Comparison of ENCODE assay signal across 13 mouse cellular contexts in the genomic region with DNA sequence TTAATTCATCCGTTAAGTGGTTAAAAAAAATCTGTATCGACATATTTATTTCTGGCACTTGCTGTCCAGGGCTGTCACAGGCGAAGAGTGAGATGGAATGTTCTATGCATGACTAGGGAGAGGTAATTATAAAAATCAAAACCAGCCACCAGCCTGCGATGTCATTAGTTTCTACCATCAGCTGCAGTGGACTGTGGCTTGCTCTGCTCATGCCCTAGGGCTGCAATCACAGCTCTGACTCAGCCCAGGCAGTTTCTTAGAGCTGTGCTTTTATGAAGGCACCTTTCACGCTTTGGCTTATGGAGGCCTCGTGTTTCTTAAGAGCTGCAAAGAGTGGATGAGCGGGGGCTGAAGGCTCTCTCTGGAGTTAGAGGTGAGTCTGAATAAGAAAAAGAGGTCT. TPM values are rescaled to one million over a fixed set of nuclear protein-coding genes. Genes with fewer than 3 reads are reported as not detected.
A peak's percentile ranks its signal among the peaks of the same experiment; 100 is the strongest.
DNase-seq lines count a peak whose midpoint lies in the region; ATAC-seq and TF ChIP-seq lines count a peak whose summit lies in the region.
"Had no signal": no experiment of that assay in that cellular context is flagged by ENCODE, and none has a peak within 500 bp of the region (broad histone marks: within the 10 kb centered on the region; RNA-seq: fewer than 3 reads in every experiment).

No protein-coding gene starts in this region.

- WGBS in embryonic facial prominence, embryonic 13.5 days: 26% methylated on average over 7 of the region's 7 CpGs
- WGBS in limb, embryonic 12.5 days: 24% methylated on average over 7 of the region's 7 CpGs

- ATAC-seq in Patski: peak; percentile 90
- no peak for ATAC-seq in embryonic facial prominence, embryonic 13.5 days (ENCODE audit: insufficient number of reproducible peaks, insufficient read depth, low FRiP score, low TSS enrichment, low read depth)
- peak; percentile 41; the same call in 1 of the 2 replicates for ATAC-seq in limb, embryonic 12.5 days (ENCODE audit: insufficient number of reproducible peaks, insufficient read depth, low FRiP score, low TSS enrichment, low read depth)
- ATAC-seq in monocyte, adult 5-6 weeks (replicated peaks; ENCODE audit: insufficient number of reproducible peaks, low FRiP score, low TSS enrichment, poor library complexity, severe bottlenecking): no peak

- in situ Hi-C loops in Patski (cut with MboI; ENCODE audit: low pct_unique_long_range_greater_than_20kb): no loop called here

- TF ChIP-seq CTCF in Patski (IDR thresholded peaks at IDR 0.05): no peak

- POLR2A ChIA-PET in Patski (lab: Charles Lee): interaction anchor here (1.2 kb wide), 1 partner anchor 24 kb away, joined by 3 read pairs; no protein-coding TSS in a partner anchor

- peak; percentile 89 for DNase-seq in Patski (ENCODE audit: low read depth, low spot score)
- peak; percentile 11 to 38 for DNase-seq in kidney, adult 8-10 months
- DNase-seq in layer of hippocampus, adult 18-20 months (ENCODE audit: low spot score in 2 of 2): no peak
- no peak for DNase-seq in thymus, postnatal 25 days
- DNase-seq: gastrocnemius, postnatal 36 days; heart, postnatal 10 days; lung, postnatal 14 days; right cerebral cortex, postnatal 14 days had no signal

- H3K9ac ChIP-seq in embryonic facial prominence, embryonic 13.5 days: no peak overlapping the region
- no peak overlapping the region for H3K9ac ChIP-seq in limb, embryonic 12.5 days (replicated peaks)

- H3K4me1 ChIP-seq in embryonic facial prominence, embryonic 13.5 days: peaks cover 16% of the 10 kb centered on the region
- peaks cover 31% of the 10 kb centered on the region for H3K4me1 ChIP-seq in limb, embryonic 12.5 days (replicated peaks)
- H3K4me1 ChIP-seq: forebrain, embryonic 10.5 days had no signal

- H3K4me3 ChIP-seq in embryonic facial prominence, embryonic 13.5 days: no peak overlapping the region
- H3K4me3 ChIP-seq in limb, embryonic 12.5 days (replicated peaks): no peak overlapping the region
- H3K4me3 ChIP-seq: forebrain, embryonic 10.5 days; myocyte had no signal

- CTCF ChIA-PET in Patski (lab: Charles Lee): interaction anchor here (0.6 to 1.3 kb wide), 4 partner anchors 24 to 207 kb away, joined by 3 to 4 read pairs (median 4); no protein-coding TSS in a partner anchor

- H3K27me3 ChIP-seq in Patski: no peaks in the 10 kb centered on the region
- no peaks in the 10 kb centered on the region for H3K27me3 ChIP-seq in embryonic facial prominence, embryonic 13.5 days
- H3K27me3 ChIP-seq in limb, embryonic 12.5 days: no peaks in the 10 kb centered on the region

- H3K36me3 ChIP-seq in embryonic facial prominence, embryonic 13.5 days: no peaks in the 10 kb centered on the region
- no peaks in the 10 kb centered on the region for H3K36me3 ChIP-seq in limb, embryonic 12.5 days

- H3K9me3 ChIP-seq in embryonic facial prominence, embryonic 13.5 days: no peaks in the 10 kb centered on the region
- no peaks in the 10 kb centered on the region for H3K9me3 ChIP-seq in limb, embryonic 12.5 days
- H3K9me3 ChIP-seq: forebrain, embryonic 10.5 days had no signal

- H3K27ac ChIP-seq in embryonic facial prominence, embryonic 13.5 days: peak overlapping the region; percentile 33; the same call in 1 of the 2 replicates
- peak overlapping the region; percentile 64; the same call in 1 of the 2 replicates for H3K27ac ChIP-seq in limb, embryonic 12.5 days
- H3K27ac ChIP-seq: forebrain, embryonic 10.5 days had no signal

- H3K4me2 ChIP-seq in embryonic facial prominence, embryonic 13.5 days: no peak overlapping the region
- H3K4me2 ChIP-seq in limb, embryonic 12.5 days: no peak overlapping the region

RNA-seq across cellular contexts. Expression of a gene that starts 32.3 kb away (rescaled TPM):
- 120 TPM for polyA plus RNA-seq in Patski (2021)
- polyA plus RNA-seq in embryonic facial prominence, embryonic 13.5 days (2015; fragmentation: Nextera tagmentation; extraction: Ambion mirVana): 11.6 and 13.1 TPM in 2 replicates
- polyA plus RNA-seq in limb, embryonic 12.5 days (2016; fragmentation: Nextera tagmentation; extraction: Ambion mirVana): 8.9 and 9.8 TPM in 2 replicates
- total RNA-seq in layer of hippocampus, adult 18-20 months (2021): 100 to 1,000 TPM; 268 to 271 TPM
- 16.6 to 50.9 TPM (median 25.0 TPM) in 3 replicates for total RNA-seq in monocyte, adult 5-6 weeks (2017)

Comparison
In these comparisons a context has a peak if more than half of its experiments do, and no peak if none do; other contexts are left out.
1. ATAC-seq: peak in Patski (single experiment) and limb, embryonic 12.5 days (single experiment); none in embryonic facial prominence, embryonic 13.5 days (single experiment) and monocyte, adult 5-6 weeks (single experiment).
2. DNase-seq: peak in Patski (single experiment) and kidney, adult 8-10 months (2 of 2); none in layer of hippocampus, adult 18-20 months (0 of 2) and thymus, postnatal 25 days (single experiment).